Mouse (Mus musculus): ENCODE measurements at regions not wholly inside any gene's neighbourhood (a gene's known extent, or its start where the extent isn't known, plus 50 kb on each side); places are given as distances from the start of the nearest gene placed in this dataset.

- peaks cover 43% of the 10 kb centered on the region for H3K4me1 ChIP-seq (ENCODE audit: control insufficient read depth, insufficient read depth)
- WGBS, result 39% methylated on average over 4 of the region's 4 CpGs
- no peak for ATAC-seq (ENCODE audit: insufficient read depth, low read depth)
- H3K9me3 ChIP-seq (replicated peaks; ENCODE audit: control insufficient read depth, low read length), result 0 out of 2 replicates have a peak, but pooled peaks cover 2% of the 10 kb centered on the region
- 0 out of 2 replicates have a peak overlapping the region, but pooled peaks have one; percentile 3 for H3K9ac ChIP-seq (replicated peaks; ENCODE audit: low read depth, low read length)
- no peak overlapping the region for H3K4me2 ChIP-seq (ENCODE audit: low read depth, low read length)
- H3K27me3 ChIP-seq (ENCODE audit: control insufficient read depth, insufficient read depth, low read length), result no peaks in the 10 kb centered on the region
- H3K36me3 ChIP-seq (replicated peaks; ENCODE audit: control insufficient read depth, insufficient read depth, low read length), result no peaks in the 10 kb centered on the region
- no peak for DNase-seq (ENCODE audit: low spot score)
- H3K4me3 ChIP-seq (ENCODE audit: low read depth, low read length), result no peak overlapping the region
- TF ChIP-seq CTCF (IDR thresholded peaks at IDR 0.05; ENCODE audit: low read depth), result no peak
- TF ChIP-seq EP300 (IDR thresholded peaks at IDR 0.05; ENCODE audit: low read depth), result no peak
- H3K27ac ChIP-seq (ENCODE audit: low read depth), result peak overlapping the region; percentile 93
Measured at GRCm38 (mm10) chr8:125367374-125367773, 202.2 kb downstream of the Sipa1l2 start.

- 84% methylated on average over 5 of the region's 5 CpGs for WGBS
- Histone ChIP-seq H3K4me1 (ENCODE audit: control insufficient read depth, insufficient read depth) (peaks cover 38% of the 10 kb centered on the region), H3K36me3 (replicated peaks; ENCODE audit: control insufficient read depth, insufficient read depth, low read length) (no peaks in the 10 kb centered on the region), H3K9me3 (replicated peaks; ENCODE audit: control insufficient read depth, low read length) (peaks cover 10% of the 10 kb centered on the region; the same call in 1 of the 2 replicates), H3K27ac (ENCODE audit: low read depth) (no peak overlapping the region), H3K4me3 (ENCODE audit: low read depth, low read length) (no peak overlapping the region), H3K4me2 (ENCODE audit: low read depth, low read length) (no peak overlapping the region), H3K27me3 (ENCODE audit: control insufficient read depth, insufficient read depth, low read length) (no peaks in the 10 kb centered on the region), H3K9ac (replicated peaks; ENCODE audit: low read depth, low read length) (no peak overlapping the region)
- DNase-seq (ENCODE audit: low spot score) (no peak), ATAC-seq (ENCODE audit: insufficient read depth, low read depth) (no peak)
- TF ChIP-seq CTCF (IDR thresholded peaks at IDR 0.05; ENCODE audit: low read depth) (no peak), EP300 (IDR thresholded peaks at IDR 0.05; ENCODE audit: low read depth) (no peak)
Measured at GRCm38 (mm10) chr8:125365004-125365403, 204.6 kb downstream of the Sipa1l2 start.

DNA sequence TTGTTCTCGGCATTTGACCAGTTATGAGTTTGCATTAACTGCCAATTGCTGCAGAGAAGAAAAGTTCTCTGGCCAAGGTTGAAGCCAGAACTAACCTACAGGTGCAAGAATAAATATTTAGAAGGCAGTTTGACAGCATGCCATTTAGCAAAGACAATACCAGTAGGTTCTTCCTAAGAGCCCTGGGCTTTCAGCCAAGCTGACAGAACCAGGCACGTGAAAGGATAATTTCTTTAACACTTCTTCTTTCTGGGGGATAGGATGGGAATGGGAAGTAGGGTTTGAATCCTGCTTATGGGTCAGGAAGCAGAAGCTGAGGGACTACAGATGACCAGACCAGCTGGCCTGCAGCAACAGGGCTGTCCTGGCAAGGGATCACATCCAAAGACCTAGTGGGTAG, 210.2 kb downstream of the Sipa1l2 start:
- H3K4me3 ChIP-seq (ENCODE audit: low read depth, low read length), result no peak overlapping the region
- H3K27ac ChIP-seq (ENCODE audit: low read depth), result no peak overlapping the region
- no peaks in the 10 kb centered on the region for H3K36me3 ChIP-seq (replicated peaks; ENCODE audit: control insufficient read depth, insufficient read depth, low read length)
- no peak overlapping the region for H3K4me2 ChIP-seq (ENCODE audit: low read depth, low read length)
- no peak for DNase-seq (ENCODE audit: low spot score)
- H3K27me3 ChIP-seq (ENCODE audit: control insufficient read depth, insufficient read depth, low read length), result no peaks in the 10 kb centered on the region
- peaks cover 13% of the 10 kb centered on the region; the same call in 1 of the 2 replicates for H3K9me3 ChIP-seq (replicated peaks; ENCODE audit: control insufficient read depth, low read length)
- H3K4me1 ChIP-seq (ENCODE audit: control insufficient read depth, insufficient read depth), result peaks cover 21% of the 10 kb centered on the region
- ATAC-seq (ENCODE audit: insufficient read depth, low read depth), result no peak
- TF ChIP-seq EP300 (IDR thresholded peaks at IDR 0.05; ENCODE audit: low read depth) (no peak), CTCF (IDR thresholded peaks at IDR 0.05; ENCODE audit: low read depth) (no peak)
- WGBS, result 38% methylated on average over 2 of the region's 2 CpGs
- no peak overlapping the region for H3K9ac ChIP-seq (replicated peaks; ENCODE audit: low read depth, low read length)

GRCm38 (mm10) chr8:125357759-125358158, 211.8 kb downstream of the Sipa1l2 start:
- TF ChIP-seq EP300 (IDR thresholded peaks at IDR 0.05; ENCODE audit: low read depth) (no peak), CTCF (IDR thresholded peaks at IDR 0.05; ENCODE audit: low read depth) (no peak)
- peaks cover 34% of the 10 kb centered on the region for H3K4me1 ChIP-seq (ENCODE audit: control insufficient read depth, insufficient read depth)
- no peaks in the 10 kb centered on the region for H3K36me3 ChIP-seq (replicated peaks; ENCODE audit: control insufficient read depth, insufficient read depth, low read length)
- peaks cover 13% of the 10 kb centered on the region; the same call in 1 of the 2 replicates for H3K9me3 ChIP-seq (replicated peaks; ENCODE audit: control insufficient read depth, low read length)
- no peak overlapping the region for H3K4me3 ChIP-seq (ENCODE audit: low read depth, low read length)
- ATAC-seq (ENCODE audit: insufficient read depth, low read depth) (no peak), DNase-seq (ENCODE audit: low spot score) (no peak)
- WGBS, result 38% methylated on average over 3 of the region's 3 CpGs
- H3K27me3 ChIP-seq (ENCODE audit: control insufficient read depth, insufficient read depth, low read length), result no peaks in the 10 kb centered on the region
- H3K9ac ChIP-seq (replicated peaks; ENCODE audit: low read depth, low read length), result no peak overlapping the region
- H3K4me2 ChIP-seq (ENCODE audit: low read depth, low read length), result no peak overlapping the region
- peak overlapping the region; percentile 12 for H3K27ac ChIP-seq (ENCODE audit: low read depth)

DNA sequence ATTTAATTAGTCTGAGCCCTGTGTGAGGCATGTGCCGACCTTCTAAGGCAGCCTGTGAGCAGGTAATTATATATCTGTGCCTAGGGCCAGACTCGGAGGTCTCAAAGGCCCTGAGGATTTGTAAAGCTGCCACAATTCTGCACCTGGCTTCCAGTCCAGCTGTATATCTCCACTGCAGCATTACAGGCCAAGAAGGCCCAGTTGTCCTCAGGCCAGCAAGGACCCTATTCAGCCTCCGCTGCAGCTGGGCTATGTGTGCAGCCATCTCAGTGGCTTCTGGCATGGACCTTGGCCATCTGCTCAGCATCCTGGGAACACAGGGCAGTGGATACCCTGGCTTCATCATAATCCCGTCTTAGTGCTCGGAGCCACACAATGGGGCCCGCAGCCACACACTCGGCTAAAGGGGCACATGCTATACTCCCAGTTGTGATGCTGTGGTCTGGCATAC, 214.5 kb downstream of the Sipa1l2 start:
- Histone ChIP-seq H3K4me1 (ENCODE audit: control insufficient read depth, insufficient read depth) (peaks cover 58% of the 10 kb centered on the region), H3K4me2 (ENCODE audit: low read depth, low read length) (no peak overlapping the region), H3K9me3 (replicated peaks; ENCODE audit: control insufficient read depth, low read length) (0 out of 2 replicates have a peak, but pooled peaks cover 4% of the 10 kb centered on the region), H3K27ac (ENCODE audit: low read depth) (peak overlapping the region; percentile 43; the same call in 1 of the 2 replicates), H3K27me3 (ENCODE audit: control insufficient read depth, insufficient read depth, low read length) (no peaks in the 10 kb centered on the region), H3K4me3 (ENCODE audit: low read depth, low read length) (no peak overlapping the region), H3K9ac (replicated peaks; ENCODE audit: low read depth, low read length) (no peak overlapping the region), H3K36me3 (replicated peaks; ENCODE audit: control insufficient read depth, insufficient read depth, low read length) (no peaks in the 10 kb centered on the region)
- TF ChIP-seq CTCF (IDR thresholded peaks at IDR 0.05; ENCODE audit: low read depth) (no peak), EP300 (IDR thresholded peaks at IDR 0.05; ENCODE audit: low read depth) (no peak)
- 76% methylated on average over 7 of the region's 7 CpGs for WGBS
- ATAC-seq (ENCODE audit: insufficient read depth, low read depth) (no peak), DNase-seq (ENCODE audit: low spot score) (no peak)

GRCm38 (mm10) chr8:125352276-125352675, 217.3 kb downstream of the Sipa1l2 start:
- peak overlapping the region; percentile 81 for H3K27ac ChIP-seq (ENCODE audit: low read depth)
- peaks cover 70% of the 10 kb centered on the region for H3K4me1 ChIP-seq (ENCODE audit: control insufficient read depth, insufficient read depth)
- ATAC-seq (ENCODE audit: insufficient read depth, low read depth) (no peak), DNase-seq (ENCODE audit: low spot score) (no peak)
- H3K27me3 ChIP-seq (ENCODE audit: control insufficient read depth, insufficient read depth, low read length), result no peaks in the 10 kb centered on the region
- no peaks in the 10 kb centered on the region for H3K36me3 ChIP-seq (replicated peaks; ENCODE audit: control insufficient read depth, insufficient read depth, low read length)
- 51% methylated on average over 3 of the region's 3 CpGs for WGBS
- H3K4me3 ChIP-seq (ENCODE audit: low read depth, low read length), result no peak overlapping the region
- H3K9me3 ChIP-seq (replicated peaks; ENCODE audit: control insufficient read depth, low read length), result no peaks in the 10 kb centered on the region
- H3K9ac ChIP-seq (replicated peaks; ENCODE audit: low read depth, low read length), result 0 out of 2 replicates have a peak overlapping the region, but pooled peaks have one; percentile 4
- TF ChIP-seq EP300 (IDR thresholded peaks at IDR 0.05; ENCODE audit: low read depth) (no peak), CTCF (IDR thresholded peaks at IDR 0.05; ENCODE audit: low read depth) (no peak)
- no peak overlapping the region for H3K4me2 ChIP-seq (ENCODE audit: low read depth, low read length)

Measured in heart, postnatal 0 days (tissue).